Mouse (Mus musculus): ENCODE data around the gene Slc25a5. TPM values are rescaled to one million over a fixed set of nuclear protein-coding genes. Genes with fewer than 3 reads are reported as not detected.

Slc25a5 gene
- total and polyA plus RNA-seq, 3 experiments, result 591 to 1,177 (median 881) TPM

GRCm38 (mm10) chrX:36807360-36808317 is 12.2 kb downstream of the Slc25a5 start (continued):
- peak; percentile 56; the same call in 1 of the 2 replicates for TF ChIP-seq MXI1 (IDR thresholded peaks at IDR 0.05; ENCODE audit: low read depth, low read length)

- Histone ChIP-seq H3K4me1 (ENCODE audit: control insufficient read depth in 1 of 2, insufficient read depth in 2 of 2) (peaks cover 0 to 7% of the 10 kb centered on the region in 2 experiments; a peak in 1 of 4 replicates), H3K4me2 (ENCODE audit: insufficient read depth, low read depth, poor library complexity, severe bottlenecking) (0 out of 2 replicates have a peak overlapping the region, but pooled peaks have one; percentile 17), H3K36me3 (replicated peaks in 1 of 2; ENCODE audit: control insufficient read depth in 1 of 2, insufficient read depth in 1 of 2, low read length in 1 of 2) (no peaks in the 10 kb centered on the region), H3K79me2 (replicated peaks; ENCODE audit: control insufficient read depth, extremely low read depth, insufficient read depth, poor library complexity, severe bottlenecking) (no peaks in the 10 kb centered on the region), H3K9me3 (replicated peaks; ENCODE audit: low read length) (no peaks in the 10 kb centered on the region), H3K27me3 (replicated peaks) (no peaks in the 10 kb centered on the region), H3K9ac (ENCODE audit: insufficient read depth, low read depth) (no peak overlapping the region; the same call in none of the 2 replicates), H3K4me3 (replicated peaks in 1 of 3; ENCODE audit: low read depth in 2 of 3, low read length in 2 of 3, poor library complexity in 1 of 3) (peak overlapping the region in 2 of 3 experiments; percentile 20 to 33), H3K27ac (ENCODE audit: insufficient read depth, low read depth) (no peak overlapping the region)
- no peak for DNase-seq (ENCODE audit: extremely low read depth)
- TF ChIP-seq GABPA (IDR thresholded peaks at IDR 0.05; ENCODE audit: insufficient replicate concordance, low read depth, low read length) (no peak), ZMIZ1 (IDR thresholded peaks at IDR 0.05; ENCODE audit: low read depth, low read length) (no peak), BHLHE40 (IDR thresholded peaks at IDR 0.05; ENCODE audit: low read depth, low read length) (no peak), MAX (IDR thresholded peaks at IDR 0.05; ENCODE audit: low read length) (no peak), EP300 (IDR thresholded peaks at IDR 0.05; ENCODE audit: low read length) (no peak), MXI1 (IDR thresholded peaks at IDR 0.05; ENCODE audit: low read depth, low read length) (no peak), SMC3 (IDR thresholded peaks at IDR 0.05; ENCODE audit: low read depth, low read length) (no peak), JUN (IDR thresholded peaks at IDR 0.05; ENCODE audit: insufficient read depth, low read depth, low read length) (no peak), MYC (IDR thresholded peaks at IDR 0.05; ENCODE audit: low read depth, low read length) (no peak), CHD2 (IDR thresholded peaks at IDR 0.05; ENCODE audit: low read length) (no peak), POLR2A (IDR thresholded peaks at IDR 0.05; ENCODE audit: low read depth, low read length) (no peak), USF1 (IDR thresholded peaks at IDR 0.05; ENCODE audit: low read depth, low read length) (no peak), RCOR1 (conservative IDR thresholded peaks at IDR 0.05; ENCODE audit: low read depth, low read length) (no peak), USF2 (conservative IDR thresholded peaks at IDR 0.05; ENCODE audit: low read depth, low read length) (no peak), ZC3H11A (IDR thresholded peaks at IDR 0.05; ENCODE audit: low read depth, low read length) (no peak), ETS1 (conservative IDR thresholded peaks at IDR 0.05; ENCODE audit: low read depth, low read length) (no peak), HCFC1 (IDR thresholded peaks at IDR 0.05; ENCODE audit: low read depth, low read length) (no peak), MAFK (IDR thresholded peaks at IDR 0.05; ENCODE audit: insufficient replicate concordance, low read length) (no peak), ZNF384 (IDR thresholded peaks at IDR 0.05; ENCODE audit: low read depth, low read length) (no peak)
- dilution Hi-C loops (cut with MboI; ENCODE audit: extremely low pct_ligation_motif_present, extremely low pct_unique_long_range_greater_than_20kb, low sequenced_read_pairs), result no loop called here
- in situ Hi-C loops (cut with MboI; ENCODE audit: low pct_ligation_motif_present, low pct_unique_long_range_greater_than_20kb, low sequenced_read_pairs), result no loop called here
These were observed 12.8 kb downstream of the Slc25a5 start for GRCm38 (mm10) chrX:36808318-36808683.

Data from CH12.LX (cell line).